Mouse (Mus musculus) gastrocnemius, postnatal 14 days (tissue): ENCODE measurements at regions not wholly inside any gene's neighbourhood (a gene's known extent, or its start where the extent isn't known, plus 50 kb on each side); places are given as distances from the start of the nearest gene placed in this dataset.

Source experiments
- DNase-seq: peaks from one replicate; pipeline ENCODE4 v3.0.0; 2021; ENCODE audit warnings: mixed read lengths
- intact Hi-C: fragments of 180-260 bp; cut with DNase I; formaldehyde crosslinking; loops from one replicate; pipeline ENCODE4 v1.15.1; 2025; ENCODE audit warnings: low total_unique reads

GRCm38 (mm10) chr4:71839134-71839802 is 81.5 kb upstream of the Gm11232 start:
- no peak for DNase-seq
- intact Hi-C loops = no loop called here

- intact Hi-C loops = no loop called here
- DNase-seq = no peak
These were observed 78.0 kb upstream of the Gm11232 start for GRCm38 (mm10) chr4:71835737-71836136.

GRCm38 (mm10) chr4:71811444-71811843 is 53.7 kb upstream of the Gm11232 start:
- no peak for DNase-seq
- intact Hi-C loops = no loop called here

GRCm38 (mm10) chr4:71808271-71808670 is 50.5 kb upstream of the Gm11232 start:
- DNase-seq = no peak
- intact Hi-C loops = no loop called here
